Mouse (Mus musculus) liver, adult 2 months (tissue): ENCODE data around the gene Clpsl2. TPM values are rescaled to one million over a fixed set of nuclear protein-coding genes. Genes with fewer than 3 reads are reported as not detected.

Experiments used
- DNase-seq: peaks from one replicate; pipeline ENCODE4 v3.0.0-alpha.2; 2011; ENCODE audit warnings: low read depth, low spot score; ENCODE audit errors: extremely low read depth
- H3K27ac ChIP-seq: fragments of 200-500 bp; replicated peaks from 2 replicates; pipeline ENCODE4 v1.5.1; 2012; ENCODE audit warnings: low read depth, mild to moderate bottlenecking, control low read depth, inconsistent platforms, low read length; ENCODE audit not compliant: insufficient read depth
- H3K27me3 ChIP-seq: fragments of 200-500 bp; 2 replicates; pipeline ENCODE4 v1.6.1; 2012; ENCODE audit warnings: mild to moderate bottlenecking, moderate library complexity, low read length, inconsistent platforms; ENCODE audit not compliant: control insufficient read depth, insufficient read depth
- H3K36me3 ChIP-seq: fragments of 200-500 bp; 2 replicates; pipeline ENCODE4 v1.6.1; 2012; ENCODE audit warnings: low read length, inconsistent platforms; ENCODE audit not compliant: control insufficient read depth, insufficient read depth
- H3K4me1 ChIP-seq: fragments of 200-500 bp; 2 replicates; pipeline ENCODE4 v1.6.1; 2011; ENCODE audit warnings: low read length; ENCODE audit not compliant: control insufficient read depth, insufficient read depth
- H3K4me3 ChIP-seq: fragments of 200-500 bp; 2 replicates; pipeline ENCODE4 v1.5.1; 2011; ENCODE audit warnings: low read depth, mild to moderate bottlenecking, control low read depth, low read length, moderate library complexity; ENCODE audit not compliant: insufficient read depth
- H3K79me2 ChIP-seq: fragments of 200-500 bp; 2 replicates; pipeline ENCODE4 v1.6.1; 2012; ENCODE audit warnings: inconsistent platforms, mild to moderate bottlenecking, low read length, moderate library complexity; ENCODE audit not compliant: control insufficient read depth, insufficient read depth
- H3K9ac ChIP-seq: fragments of 200-500 bp; 2 replicates; pipeline ENCODE4 v1.6.1; 2012; ENCODE audit warnings: low read depth, mild to moderate bottlenecking, control low read depth, inconsistent platforms, low read length
- CTCF ChIP-seq: fragments of 200-500 bp; IDR thresholded peaks from 2 replicates; pipeline ENCODE4 v1.5.1; 2011; ENCODE audit warnings: low read depth, low read length, control low read depth
- POLR2A ChIP-seq: fragments of 200-500 bp; IDR thresholded peaks from 2 replicates; pipeline ENCODE4 v1.6.1; 2011; ENCODE audit warnings: low read length, control low read depth; ENCODE audit not compliant: insufficient read depth; ENCODE audit errors: extremely low read depth
- WGBS: fragments of 180-500 bp; shearing (Covaris S2); methylation state at CpG from one replicate; pipeline ENCODE4 v1.1.7; 2018; 5-methylcytosine and 5-hydroxymethylcytosine counted together
- polyA plus RNA-seq: library from polyadenylated mRNA; depleted of rRNA; stranded (reverse); fragments of >200 nt; gene quantifications from 2 replicates; pipeline ENCODE4 v1.2.3, GENCODE M21; 2012
- total RNA-seq: library from RNA; depleted of rRNA; stranded (reverse); fragments of >200 nt; gene quantifications from 2 replicates; pipeline ENCODE4 v1.2.3, GENCODE M21; 2014

Gene Clpsl2
- total and polyA plus RNA-seq, 2 experiments = not detected

DNA sequence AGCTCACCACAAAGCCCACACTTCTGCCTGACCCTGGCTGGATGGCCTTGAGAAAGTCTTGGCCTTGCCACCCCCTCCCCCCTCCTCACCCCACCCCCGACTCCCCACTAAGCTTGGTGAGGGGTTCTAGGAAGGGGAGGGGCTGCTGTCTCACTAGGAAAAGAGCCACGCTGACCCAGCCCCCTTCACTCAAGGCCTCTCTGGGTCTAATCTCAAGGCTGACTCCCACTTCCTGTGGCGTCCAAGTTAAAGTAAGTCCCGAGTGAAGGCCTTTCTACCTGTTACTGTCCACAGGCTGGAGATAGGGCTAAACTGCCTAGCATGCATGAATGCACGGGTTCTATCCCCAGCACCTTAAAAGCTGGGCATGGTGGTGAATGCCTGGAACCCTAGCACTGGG, 41.7 kb upstream of the Clpsl2 start:
- no peak overlapping the region for H3K4me3 ChIP-seq
- H3K36me3 ChIP-seq = no peaks in the 10 kb centered on the region
- 71% methylated on average over 5 of the region's 5 CpGs for WGBS
- no peaks in the 10 kb centered on the region for H3K27me3 ChIP-seq
- DNase-seq = no peak
- peaks cover 8% of the 10 kb centered on the region for H3K4me1 ChIP-seq
- H3K79me2 ChIP-seq = no peaks in the 10 kb centered on the region
- TF ChIP-seq CTCF (no peak), POLR2A (no peak)
- H3K9ac ChIP-seq = no peak overlapping the region
- H3K27ac ChIP-seq = no peak overlapping the region

DNA sequence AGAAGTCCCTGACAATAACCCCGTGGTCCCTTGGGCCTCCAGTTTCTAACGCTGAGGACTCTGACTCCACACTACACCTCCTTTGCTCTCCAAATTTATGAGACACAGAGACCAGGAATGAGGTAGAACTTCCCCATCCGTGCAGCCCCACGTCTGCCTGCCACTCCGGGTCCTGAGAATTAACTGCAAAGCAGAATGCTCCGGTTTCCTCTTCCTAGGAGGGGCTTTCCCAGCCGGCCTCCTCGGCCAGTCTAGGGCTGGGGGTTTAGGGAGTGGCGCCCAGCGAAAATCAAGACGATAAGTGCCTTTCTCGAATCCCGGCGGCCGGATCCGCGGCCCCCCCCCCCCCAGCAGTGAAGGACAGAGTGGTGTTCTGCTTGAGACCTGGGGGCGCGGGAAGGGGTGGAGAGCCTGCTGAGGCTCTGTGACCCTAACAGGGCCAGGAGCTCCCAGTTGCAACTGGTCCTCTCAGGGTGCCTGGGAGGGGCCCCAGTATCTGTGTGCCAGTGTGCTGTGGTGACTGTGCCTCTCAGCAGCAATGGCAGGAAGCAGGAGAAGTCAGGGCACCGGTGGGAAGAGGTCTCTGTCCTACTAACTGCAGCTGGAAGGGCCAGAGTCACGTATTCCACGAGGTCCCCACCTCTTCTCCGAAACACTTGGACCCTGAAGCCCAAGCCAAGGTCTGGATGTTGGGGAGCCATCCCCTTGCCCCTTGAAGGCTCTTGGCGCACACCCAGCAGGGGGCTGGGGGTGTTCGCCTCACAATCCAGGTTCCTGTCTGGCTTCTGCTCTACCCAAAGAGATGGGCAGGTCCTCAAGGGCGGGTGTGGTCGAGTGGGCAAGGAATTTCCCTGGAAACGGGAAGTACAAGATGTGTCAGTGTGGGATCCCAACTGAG, 38.5 kb upstream of the Clpsl2 start:
- Histone ChIP-seq H3K4me1 (peaks cover 13% of the 10 kb centered on the region), H3K9ac (peak overlapping the region; percentile 3; the same call in 1 of the 2 replicates), H3K4me3 (no peak overlapping the region), H3K27ac (no peak overlapping the region), H3K79me2 (no peaks in the 10 kb centered on the region), H3K36me3 (no peaks in the 10 kb centered on the region), H3K27me3 (no peaks in the 10 kb centered on the region)
- 56% methylated on average over 28 of the region's 28 CpGs for WGBS
- TF ChIP-seq POLR2A (no peak), CTCF (no peak)
- DNase-seq = no peak

DNA sequence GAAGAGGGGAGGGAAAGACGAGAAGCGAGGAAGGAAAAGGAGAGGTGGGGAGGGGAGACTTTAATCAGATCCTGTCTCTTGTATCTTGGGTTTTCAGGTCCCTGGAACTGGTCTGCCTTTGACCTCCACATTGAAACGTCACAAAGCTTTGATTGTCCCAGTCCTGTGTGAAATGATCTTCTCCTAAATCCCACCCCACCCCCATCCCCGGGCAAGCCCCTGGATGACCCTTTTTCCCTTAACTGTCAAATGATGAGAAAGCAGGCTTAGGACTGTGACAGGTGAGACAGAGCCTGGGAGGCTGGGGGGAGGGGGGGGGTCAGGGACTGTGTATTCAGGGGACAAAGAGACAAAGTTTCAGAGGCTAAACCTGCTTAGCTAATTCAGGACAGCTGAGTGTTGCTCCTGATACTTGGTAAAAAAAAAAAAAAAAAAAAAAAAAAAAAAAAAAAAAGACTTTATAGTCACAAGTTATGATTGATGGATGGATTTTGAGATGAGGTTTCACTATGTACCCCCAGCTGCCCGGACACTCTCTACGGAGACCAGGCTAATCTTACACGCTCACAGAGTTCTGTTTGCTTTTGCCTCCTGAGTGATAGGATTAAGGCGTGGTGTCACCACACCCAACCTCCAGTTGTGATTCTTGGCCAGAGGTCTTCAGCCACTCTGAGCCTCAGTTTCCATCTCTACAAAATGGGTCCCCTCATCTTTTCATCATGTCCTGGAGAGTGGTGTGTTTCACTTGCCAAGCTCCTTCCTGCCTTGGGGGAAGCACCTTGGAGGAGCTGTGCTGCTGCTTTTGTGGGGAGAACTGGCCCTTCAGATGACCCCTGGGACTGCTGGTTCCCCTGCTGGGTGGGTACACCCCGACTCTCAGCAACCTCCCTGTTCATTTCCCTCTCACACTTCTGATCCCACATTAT, 37.3 kb upstream of the Clpsl2 start:
- no peaks in the 10 kb centered on the region for H3K27me3 ChIP-seq
- 78% methylated on average over 9 of the region's 9 CpGs for WGBS
- H3K4me3 ChIP-seq = no peak overlapping the region
- H3K27ac ChIP-seq = peak overlapping the region; percentile 83
- no peaks in the 10 kb centered on the region for H3K79me2 ChIP-seq
- TF ChIP-seq CTCF (no peak), POLR2A (no peak)
- peak overlapping the region; percentile 18; the same call in 1 of the 2 replicates for H3K9ac ChIP-seq
- DNase-seq = no peak
- H3K4me1 ChIP-seq = peaks cover 15% of the 10 kb centered on the region
- H3K36me3 ChIP-seq = no peaks in the 10 kb centered on the region

DNA sequence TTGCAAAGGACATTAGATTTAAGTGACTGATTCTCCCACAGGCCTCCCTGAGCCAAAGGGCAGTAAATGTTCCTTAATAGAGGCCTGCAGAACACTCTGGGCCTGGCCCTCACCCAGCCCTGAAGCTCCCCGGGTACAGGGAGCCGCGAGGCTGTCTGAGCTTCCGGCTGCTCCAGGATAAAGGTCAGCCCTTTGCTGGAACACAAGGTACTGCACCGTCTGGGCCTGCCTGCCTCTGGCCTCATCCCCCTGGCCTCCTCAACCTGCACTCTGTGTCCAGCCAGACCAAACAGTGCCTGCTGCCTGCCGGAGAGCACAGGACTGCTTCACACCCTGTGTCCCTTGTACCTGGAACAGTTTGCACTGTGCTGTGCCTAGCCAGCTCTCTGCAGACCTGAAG, 36.5 kb upstream of the Clpsl2 start:
- WGBS = 5% methylated on average over 6 of the region's 6 CpGs
- Histone ChIP-seq H3K4me1 (peaks cover 17% of the 10 kb centered on the region), H3K27ac (peak overlapping the region; percentile 83), H3K27me3 (no peaks in the 10 kb centered on the region), H3K36me3 (no peaks in the 10 kb centered on the region), H3K79me2 (no peaks in the 10 kb centered on the region), H3K9ac (0 out of 2 replicates have a peak overlapping the region, but pooled peaks have one; percentile 18), H3K4me3 (no peak overlapping the region)
- TF ChIP-seq POLR2A (0 out of 2 replicates have a peak, but pooled peaks have one; percentile 29), CTCF (peak; percentile 42)
- peak; percentile 98 for DNase-seq

DNA sequence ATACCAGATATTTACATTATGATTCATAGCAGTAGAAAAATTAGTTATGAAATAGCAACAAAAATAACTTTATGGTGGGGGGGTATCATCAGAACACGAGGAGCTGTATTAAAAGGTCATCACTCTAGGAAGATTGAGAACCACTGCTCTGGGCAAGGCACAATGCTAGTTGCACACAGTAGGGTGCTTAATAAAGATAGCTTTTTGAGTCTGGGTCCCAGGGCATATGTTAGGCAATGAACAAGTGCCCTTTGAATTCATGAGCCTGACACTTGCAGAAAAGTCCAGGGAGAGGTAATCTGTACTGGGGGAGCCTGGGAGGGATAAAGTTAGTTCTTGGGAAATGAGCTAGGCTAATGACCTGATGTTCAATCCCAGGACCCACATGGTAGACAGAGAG, 35.9 kb upstream of the Clpsl2 start:
- no peak for DNase-seq
- Histone ChIP-seq H3K27me3 (no peaks in the 10 kb centered on the region), H3K27ac (peak overlapping the region; percentile 69), H3K9ac (no peak overlapping the region), H3K4me3 (no peak overlapping the region), H3K36me3 (no peaks in the 10 kb centered on the region), H3K79me2 (no peaks in the 10 kb centered on the region), H3K4me1 (peaks cover 17% of the 10 kb centered on the region)
- WGBS = 62% methylated on average over 1 of the region's 1 CpGs
- no peak for TF ChIP-seq CTCF
- TF ChIP-seq POLR2A = no peak
